Comparison of ENCODE assay signal across 8 mouse cellular contexts in the genomic region with DNA sequence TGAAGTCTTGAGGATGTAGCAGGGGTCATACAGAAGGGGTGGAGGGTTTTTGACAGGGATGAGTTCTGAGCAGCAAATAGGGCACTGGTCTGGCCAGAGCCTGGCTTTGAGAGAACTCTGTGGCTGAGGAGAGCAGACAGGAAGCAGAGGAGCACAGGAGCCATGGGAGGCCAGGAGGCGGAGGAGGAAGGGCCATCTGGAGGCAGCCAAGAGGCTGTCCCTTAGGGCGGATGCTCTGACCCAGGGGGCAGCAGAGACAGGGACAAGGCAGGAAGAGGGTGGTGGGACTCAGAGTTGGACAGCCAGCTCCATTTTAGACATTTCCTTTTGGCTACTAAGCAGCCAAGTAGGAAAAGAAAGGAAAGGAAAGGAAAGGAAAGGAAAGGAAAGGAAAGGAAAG. TPM values are rescaled to one million over a fixed set of nuclear protein-coding genes. Genes with fewer than 3 reads are reported as not detected.
DNase-seq lines count a peak whose midpoint lies in the region; ATAC-seq and TF ChIP-seq lines count a peak whose summit lies in the region.

No protein-coding gene starts in this region.

- H3K4me2 ChIP-seq in neural tube, embryonic 14.5 days (ENCODE audit: low read depth, low read length) = no peak overlapping the region
- H3K4me2 ChIP-seq in lung, embryonic 15.5 days = peak overlapping the region; percentile 35
- no peak overlapping the region for H3K4me2 ChIP-seq in midbrain, postnatal 0 days (ENCODE audit: low read depth, low read length, poor library complexity, severe bottlenecking)

- H3K4me3 ChIP-seq in neural tube, embryonic 14.5 days (ENCODE audit: low read depth, low read length) = no peak overlapping the region
- no peak overlapping the region for H3K4me3 ChIP-seq in lung, embryonic 15.5 days
- H3K4me3 ChIP-seq in midbrain, postnatal 0 days (ENCODE audit: low read depth, low read length) = no peak overlapping the region

- H3K4me1 ChIP-seq in neural tube, embryonic 14.5 days (ENCODE audit: control insufficient read depth, insufficient read depth, low read length) = peaks cover 9% of the 10 kb centered on the region
- H3K4me1 ChIP-seq in lung, embryonic 15.5 days = peaks cover 52% of the 10 kb centered on the region
- peaks cover 11% of the 10 kb centered on the region for H3K4me1 ChIP-seq in midbrain, postnatal 0 days (ENCODE audit: insufficient read depth, low read length)

- H3K27me3 ChIP-seq in neural tube, embryonic 14.5 days (ENCODE audit: control insufficient read depth, insufficient read depth, low read length) = peaks cover 3% of the 10 kb centered on the region; the same call in 1 of the 2 replicates
- H3K27me3 ChIP-seq in lung, embryonic 15.5 days = no peaks in the 10 kb centered on the region
- H3K27me3 ChIP-seq in midbrain, postnatal 0 days (ENCODE audit: insufficient read depth, low read length) = no peaks in the 10 kb centered on the region

- WGBS in neural tube, embryonic 14.5 days = 45% methylated on average over 2 of the region's 2 CpGs
- 33% methylated on average over 2 of the region's 2 CpGs for WGBS in lung, embryonic 15.5 days
- WGBS in midbrain, postnatal 0 days = 38% methylated on average over 2 of the region's 2 CpGs

- no peak for ATAC-seq in neural tube, embryonic 14.5 days (ENCODE audit: low read depth)
- ATAC-seq in erythroid progenitor cell, adult 5-6 weeks (replicated peaks; ENCODE audit: low FRiP score, poor library complexity, severe bottlenecking) = peak; percentile 27; the same call in 1 of the 2 replicates
- ATAC-seq in lung, embryonic 15.5 days (ENCODE audit: borderline replicate concordance, extremely low read depth, low FRiP score, low TSS enrichment) = no peak
- ATAC-seq in granulocyte monocyte progenitor cell, adult 5-6 weeks (replicated peaks; ENCODE audit: poor library complexity, severe bottlenecking) = no peak
- no peak for ATAC-seq in midbrain, postnatal 0 days (ENCODE audit: low FRiP score)

- H3K9me3 ChIP-seq in neural tube, embryonic 14.5 days (ENCODE audit: control insufficient read depth, low read length) = no peaks in the 10 kb centered on the region
- no peaks in the 10 kb centered on the region for H3K9me3 ChIP-seq in lung, embryonic 15.5 days
- no peaks in the 10 kb centered on the region for H3K9me3 ChIP-seq in midbrain, postnatal 0 days (ENCODE audit: low read length)

- no peak for DNase-seq in neural tube, embryonic 10.5 days (ENCODE audit: extremely low spot score, low spot score)
- peak; percentile 65 for DNase-seq in kidney, adult 18-20 months
- DNase-seq in thymus, postnatal 4 days = no peak
- no peak for DNase-seq in midbrain, postnatal 0 days (ENCODE audit: low spot score)

- peak overlapping the region; percentile 28; the same call in 1 of the 2 replicates for H3K27ac ChIP-seq in neural tube, embryonic 14.5 days (ENCODE audit: low read depth, low read length)
- H3K27ac ChIP-seq in lung, embryonic 15.5 days = peak overlapping the region; percentile 89
- H3K27ac ChIP-seq in midbrain, postnatal 0 days (ENCODE audit: low read depth, low read length) = no peak overlapping the region

- H3K9ac ChIP-seq in neural tube, embryonic 14.5 days (replicated peaks; ENCODE audit: low read depth, low read length) = no peak overlapping the region
- H3K9ac ChIP-seq in lung, embryonic 15.5 days = no peak overlapping the region; the same call in 1 of the 2 replicates
- H3K9ac ChIP-seq in midbrain, postnatal 0 days (replicated peaks; ENCODE audit: low read length, poor library complexity, severe bottlenecking) = no peak overlapping the region

- TF ChIP-seq CTCF in midbrain, postnatal 0 days (IDR thresholded peaks at IDR 0.05) = no peak; the same call in 1 of the 2 replicates

- peaks cover 11% of the 10 kb centered on the region for H3K36me3 ChIP-seq in neural tube, embryonic 14.5 days (ENCODE audit: control insufficient read depth, insufficient read depth, low read length)
- H3K36me3 ChIP-seq in lung, embryonic 15.5 days = peaks cover 24% of the 10 kb centered on the region
- H3K36me3 ChIP-seq in midbrain, postnatal 0 days (ENCODE audit: insufficient read depth, low read length) = peaks cover 20% of the 10 kb centered on the region

RNA-seq across cellular contexts. Expression of a gene that starts 3.6 kb away (rescaled TPM):
- polyA plus RNA-seq in neural tube, embryonic 14.5 days (2014; fragmentation: Nextera tagmentation; extraction: Ambion mirVana) = 69.9 and 79.0 TPM in 2 replicates
- 510 and 532 TPM in 2 replicates for total RNA-seq in erythroid progenitor cell, adult 5-6 weeks (2015; ENCODE audit: low replicate concordance)
- total RNA-seq in erythroid progenitor cell, adult 5-6 weeks (2017; ENCODE audit: low replicate concordance) = 271 and 392 TPM in 2 replicates
- 116 and 117 TPM in 2 replicates for polyA plus RNA-seq in lung, embryonic 15.5 days (2015; fragmentation: Nextera tagmentation; extraction: Ambion mirVana)
- total RNA-seq in granulocyte monocyte progenitor cell, adult 5-6 weeks (2014; fragmentation: Nextera tagmentation) = 25.4 and 34.6 TPM in 2 replicates
- 14.8 and 16.3 TPM in 2 replicates for total RNA-seq in granulocyte monocyte progenitor cell, adult 5-6 weeks (2017)
- total RNA-seq in midbrain, postnatal 0 days (2014; rRNA removed) = 38.6 and 49.3 TPM in 2 replicates
- 74.6 and 80.9 TPM in 2 replicates for polyA plus RNA-seq in midbrain, postnatal 0 days (2015; fragmentation: Nextera tagmentation; extraction: Ambion mirVana)

RNA-seq across cellular contexts. Expression of a gene that starts 8.8 kb away (rescaled TPM):
- polyA plus RNA-seq in neural tube, embryonic 14.5 days (2014; fragmentation: Nextera tagmentation; extraction: Ambion mirVana) = 50.7 and 52.7 TPM in 2 replicates
- total RNA-seq in erythroid progenitor cell, adult 5-6 weeks (2015; ENCODE audit: low replicate concordance) = 45.4 and 74.2 TPM in 2 replicates
- total RNA-seq in erythroid progenitor cell, adult 5-6 weeks (2017; ENCODE audit: low replicate concordance) = 51.3 and 53.0 TPM in 2 replicates
- polyA plus RNA-seq in lung, embryonic 15.5 days (2015; fragmentation: Nextera tagmentation; extraction: Ambion mirVana) = 89.5 and 90.2 TPM in 2 replicates
- total RNA-seq in granulocyte monocyte progenitor cell, adult 5-6 weeks (2014; fragmentation: Nextera tagmentation) = 63.7 and 69.6 TPM in 2 replicates
- total RNA-seq in granulocyte monocyte progenitor cell, adult 5-6 weeks (2017) = 72.0 and 76.7 TPM in 2 replicates
- total RNA-seq in midbrain, postnatal 0 days (2014; rRNA removed) = 24.0 and 25.6 TPM in 2 replicates
- 52.6 and 57.3 TPM in 2 replicates for polyA plus RNA-seq in midbrain, postnatal 0 days (2015; fragmentation: Nextera tagmentation; extraction: Ambion mirVana)

RNA-seq across cellular contexts. Expression of a gene that starts 9.1 kb away (rescaled TPM):
- 1.2 and 1.3 TPM in 2 replicates for polyA plus RNA-seq in neural tube, embryonic 14.5 days (2014; fragmentation: Nextera tagmentation; extraction: Ambion mirVana)
- not detected in 2 replicates for total RNA-seq in erythroid progenitor cell, adult 5-6 weeks (2015; ENCODE audit: low replicate concordance)
- 0.90 TPM in 1 of 2 replicates, not detected in the other for total RNA-seq in erythroid progenitor cell, adult 5-6 weeks (2017; ENCODE audit: low replicate concordance)
- 0.47 and 0.72 TPM in 2 replicates for polyA plus RNA-seq in lung, embryonic 15.5 days (2015; fragmentation: Nextera tagmentation; extraction: Ambion mirVana)
- not detected in 2 replicates for total RNA-seq in granulocyte monocyte progenitor cell, adult 5-6 weeks (2014; fragmentation: Nextera tagmentation)
- total RNA-seq in granulocyte monocyte progenitor cell, adult 5-6 weeks (2017) = 0.72 TPM in 1 of 2 replicates, not detected in the other
- total RNA-seq in midbrain, postnatal 0 days (2014; rRNA removed) = 0.38 and 1.6 TPM in 2 replicates
- 0.80 and 0.93 TPM in 2 replicates for polyA plus RNA-seq in midbrain, postnatal 0 days (2015; fragmentation: Nextera tagmentation; extraction: Ambion mirVana)

RNA-seq across cellular contexts. Expression of a gene that starts 12.8 kb away (rescaled TPM):
- polyA plus RNA-seq in neural tube, embryonic 14.5 days (2014; fragmentation: Nextera tagmentation; extraction: Ambion mirVana) = 13.6 and 15.6 TPM in 2 replicates
- not detected in 2 replicates for total RNA-seq in erythroid progenitor cell, adult 5-6 weeks (2015; ENCODE audit: low replicate concordance)
- total RNA-seq in erythroid progenitor cell, adult 5-6 weeks (2017; ENCODE audit: low replicate concordance) = not detected in 2 replicates
- 18.6 and 21.1 TPM in 2 replicates for polyA plus RNA-seq in lung, embryonic 15.5 days (2015; fragmentation: Nextera tagmentation; extraction: Ambion mirVana)
- total RNA-seq in granulocyte monocyte progenitor cell, adult 5-6 weeks (2014; fragmentation: Nextera tagmentation) = 0.23 and 4.2 TPM in 2 replicates
- total RNA-seq in granulocyte monocyte progenitor cell, adult 5-6 weeks (2017) = 0.43 TPM in 1 of 2 replicates, not detected in the other
- total RNA-seq in midbrain, postnatal 0 days (2014; rRNA removed) = 2.9 and 5.3 TPM in 2 replicates
- 4.9 and 5.3 TPM in 2 replicates for polyA plus RNA-seq in midbrain, postnatal 0 days (2015; fragmentation: Nextera tagmentation; extraction: Ambion mirVana)

RNA-seq across cellular contexts. Expression of a gene that starts 36.2 kb away (rescaled TPM):
- polyA plus RNA-seq in neural tube, embryonic 14.5 days (2014; fragmentation: Nextera tagmentation; extraction: Ambion mirVana) = 0.60 and 0.91 TPM in 2 replicates
- total RNA-seq in erythroid progenitor cell, adult 5-6 weeks (2015; ENCODE audit: low replicate concordance) = not detected in 2 replicates
- total RNA-seq in erythroid progenitor cell, adult 5-6 weeks (2017; ENCODE audit: low replicate concordance) = not detected in 2 replicates
- polyA plus RNA-seq in lung, embryonic 15.5 days (2015; fragmentation: Nextera tagmentation; extraction: Ambion mirVana) = 36.7 and 44.0 TPM in 2 replicates
- not detected in 2 replicates for total RNA-seq in granulocyte monocyte progenitor cell, adult 5-6 weeks (2014; fragmentation: Nextera tagmentation)
- 0.43 TPM in 1 of 2 replicates, not detected in the other for total RNA-seq in granulocyte monocyte progenitor cell, adult 5-6 weeks (2017)
- total RNA-seq in midbrain, postnatal 0 days (2014; rRNA removed) = 1.5 and 1.7 TPM in 2 replicates
- polyA plus RNA-seq in midbrain, postnatal 0 days (2015; fragmentation: Nextera tagmentation; extraction: Ambion mirVana) = 0.49 and 0.84 TPM in 2 replicates
